Mouse (Mus musculus): Measurements from ENCODE around the gene Ulk2.

DNA sequence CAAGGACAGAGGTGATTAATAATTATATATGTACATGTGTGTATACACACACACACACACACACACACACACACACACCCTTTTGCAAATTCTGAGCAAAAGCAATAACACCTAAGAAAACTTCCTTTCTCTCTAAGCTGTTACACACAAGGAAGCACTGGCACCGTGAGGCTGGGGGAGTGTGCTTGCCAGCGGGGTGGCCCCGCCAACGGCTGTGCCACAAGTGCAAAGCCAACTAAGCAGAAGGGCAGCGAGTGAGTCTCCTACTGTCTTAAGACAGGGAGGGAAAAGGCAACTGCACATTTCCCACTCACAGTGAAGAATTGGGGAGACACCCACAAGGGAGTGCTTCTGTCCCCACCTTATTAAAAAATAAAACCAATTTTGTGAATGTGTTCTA lies 17.0 kb upstream of the Ulk2 start:
- TF ChIP-seq CTCF (IDR thresholded peaks at IDR 0.05) = no peak
- TF ChIP-seq POLR2A (IDR thresholded peaks at IDR 0.05; ENCODE audit: insufficient read depth, low read depth, low read length) = no peak
